Mouse (Mus musculus) kidney, embryonic 14.5 days (tissue): ENCODE data around the gene Cntfr. TPM values are rescaled to one million over a fixed set of nuclear protein-coding genes. Genes with fewer than 3 reads are reported as not detected.
"Not testable (repeated sequence)": the region's sequence is repeated elsewhere in the genome, so short reads cannot be mapped to it uniquely, and the experiment has no call there.

Source experiments
- ATAC-seq: fragments of 200-750 bp; cut with Nextera tagmentation; 2 replicates; pipeline ENCODE4 v1.8.0; 2017; ENCODE audit warnings: moderate number of reproducible peaks, mild to moderate bottlenecking, moderate TSS enrichment, moderate library complexity; ENCODE audit not compliant: low FRiP score, low TSS enrichment
- H3K27ac ChIP-seq: fragments of 300-500 bp; sonication (generic); 2 replicates; pipeline ENCODE4 v1.5.1; 2014; ENCODE audit warnings: low read depth, mild to moderate bottlenecking, low read length, moderate library complexity, mixed read lengths
- H3K27me3 ChIP-seq: fragments of 300-500 bp; sonication (generic); 2 replicates; pipeline ENCODE4 v1.6.1; 2014; ENCODE audit warnings: mild to moderate bottlenecking, low read length; ENCODE audit not compliant: control insufficient read depth, insufficient read depth
- H3K36me3 ChIP-seq: fragments of 300-500 bp; sonication (generic); 2 replicates; pipeline ENCODE4 v1.6.1; 2014; ENCODE audit warnings: low read length, mixed read lengths; ENCODE audit not compliant: control insufficient read depth, insufficient read depth
- H3K4me1 ChIP-seq: fragments of 300-500 bp; sonication (generic); 2 replicates; pipeline ENCODE4 v1.6.1; 2014; ENCODE audit warnings: low read length, mixed read lengths; ENCODE audit not compliant: control insufficient read depth, insufficient read depth
- H3K4me2 ChIP-seq: fragments of 300-500 bp; sonication (generic); replicated peaks from 2 replicates; pipeline ENCODE4 v1.6.1; 2014; ENCODE audit warnings: low read depth, mild to moderate bottlenecking, low read length
- H3K4me3 ChIP-seq: fragments of 300-500 bp; sonication (generic); 2 replicates; pipeline ENCODE4 v1.5.1; 2014; ENCODE audit warnings: mild to moderate bottlenecking, low read length
- H3K9ac ChIP-seq: fragments of 300-500 bp; sonication (generic); 2 replicates; pipeline ENCODE4 v1.6.1; 2014; ENCODE audit warnings: low read depth, mild to moderate bottlenecking, low read length, moderate library complexity
- H3K9me3 ChIP-seq: fragments of 300-500 bp; sonication (generic); 2 replicates; pipeline ENCODE4 v1.6.1; 2016; ENCODE audit warnings: low read length; ENCODE audit not compliant: control insufficient read depth
- WGBS: fragments of 180-500 bp; shearing (Covaris S2); extraction: QIAGEN DNeasy Blood & Tissue Kit; methylation state at CpG from one replicate; pipeline ENCODE4 v1.1.7; 2014; 5-methylcytosine and 5-hydroxymethylcytosine counted together
- polyA plus RNA-seq: library from polyadenylated mRNA; unstranded; fragments of >200 nt; fragmentation: Nextera tagmentation; extraction: Ambion mirVana; gene quantifications from 2 replicates; pipeline ENCODE4 v1.2.1, GENCODE M21; 2014

Gene Cntfr
- polyA plus RNA-seq, 1 experiment from 2014 or later = 16.6 TPM

- H3K36me3 ChIP-seq, H3K9ac ChIP-seq, H3K27me3 ChIP-seq, H3K27ac ChIP-seq, H3K4me3 ChIP-seq, H3K9me3 ChIP-seq, H3K4me2 ChIP-seq, ATAC-seq: not testable (repeated sequence)
- WGBS = 3% methylated on average over 11 of the region's 14 CpGs
- peaks cover 20% of the 10 kb centered on the region for H3K4me1 ChIP-seq
Measured at GRCm38 (mm10) chr4:41684931-41685453, 11.9 kb downstream of the Cntfr start.

GRCm38 (mm10) chr4:41684131-41684930, 12.6 kb downstream of the Cntfr start:
- not testable (repeated sequence) for H3K27me3 ChIP-seq, H3K9me3 ChIP-seq, H3K36me3 ChIP-seq, H3K9ac ChIP-seq, H3K4me3 ChIP-seq
- Histone ChIP-seq H3K4me1 (peaks cover 26% of the 10 kb centered on the region), H3K27ac (peak overlapping the region; percentile 67; the same call in 1 of the 2 replicates), H3K4me2 (peak overlapping the region; percentile 17; the same call in 1 of the 2 replicates)
- WGBS = 2% methylated on average over 21 of the region's 27 CpGs
- peak; percentile 40 for ATAC-seq

DNA sequence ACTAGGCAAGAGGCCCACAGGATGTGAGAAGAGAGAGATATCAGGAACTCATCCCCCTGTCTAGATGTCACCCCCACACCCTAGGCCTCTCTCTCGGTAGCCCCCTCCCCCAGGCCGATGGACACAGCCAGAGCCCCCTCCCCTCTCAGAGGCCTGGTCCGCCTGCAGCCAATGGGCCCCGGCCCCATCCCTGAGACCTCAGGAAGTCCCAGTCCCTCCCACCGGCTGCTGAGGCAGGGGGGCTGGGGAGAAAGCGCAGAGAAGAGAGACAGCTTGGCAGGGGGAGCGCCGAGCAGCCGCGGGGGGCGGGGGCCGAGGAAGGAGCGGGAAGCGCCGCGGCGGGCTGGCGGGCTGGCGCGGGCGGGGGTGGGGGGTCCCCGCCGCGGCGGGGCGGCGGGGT, 13.6 kb downstream of the Cntfr start:
- H3K4me3 ChIP-seq, H3K27me3 ChIP-seq, H3K9ac ChIP-seq, H3K27ac ChIP-seq, H3K4me2 ChIP-seq, H3K9me3 ChIP-seq, H3K36me3 ChIP-seq: not testable (repeated sequence)
- H3K4me1 ChIP-seq = peaks cover 34% of the 10 kb centered on the region
- ATAC-seq = peak; percentile 56
- 6% methylated on average over 5 of the region's 27 CpGs for WGBS

DNA sequence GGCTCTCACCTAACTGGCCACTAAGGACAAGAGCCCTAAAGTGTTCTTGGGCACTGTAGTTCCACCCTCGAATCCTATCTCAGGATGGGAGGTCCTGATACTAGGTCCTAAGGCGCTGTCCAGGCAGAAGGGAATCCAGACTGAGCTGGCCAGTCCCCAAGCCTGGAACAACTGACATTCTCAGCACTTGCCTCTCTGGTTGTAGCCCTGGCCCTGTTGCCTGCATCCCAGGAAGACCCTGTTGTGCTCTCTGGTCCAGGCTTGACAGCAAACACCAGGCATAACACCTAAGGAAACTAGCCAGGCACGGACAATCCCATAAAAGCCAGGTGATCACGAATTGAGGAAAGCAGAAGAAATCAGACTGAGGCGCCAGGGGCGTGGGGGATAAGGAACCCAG, 14.1 kb downstream of the Cntfr start:
- H3K27me3 ChIP-seq = no peaks in the 10 kb centered on the region
- H3K4me3 ChIP-seq = no peak overlapping the region
- H3K36me3 ChIP-seq = no peaks in the 10 kb centered on the region
- peak overlapping the region; percentile 7; the same call in 1 of the 2 replicates for H3K9ac ChIP-seq
- ATAC-seq = no peak
- peak overlapping the region; percentile 75; the same call in 1 of the 2 replicates for H3K27ac ChIP-seq
- H3K9me3 ChIP-seq = no peaks in the 10 kb centered on the region
- no peak overlapping the region for H3K4me2 ChIP-seq
- H3K4me1 ChIP-seq = peaks cover 36% of the 10 kb centered on the region
- 20% methylated on average over 6 of the region's 6 CpGs for WGBS

DNA sequence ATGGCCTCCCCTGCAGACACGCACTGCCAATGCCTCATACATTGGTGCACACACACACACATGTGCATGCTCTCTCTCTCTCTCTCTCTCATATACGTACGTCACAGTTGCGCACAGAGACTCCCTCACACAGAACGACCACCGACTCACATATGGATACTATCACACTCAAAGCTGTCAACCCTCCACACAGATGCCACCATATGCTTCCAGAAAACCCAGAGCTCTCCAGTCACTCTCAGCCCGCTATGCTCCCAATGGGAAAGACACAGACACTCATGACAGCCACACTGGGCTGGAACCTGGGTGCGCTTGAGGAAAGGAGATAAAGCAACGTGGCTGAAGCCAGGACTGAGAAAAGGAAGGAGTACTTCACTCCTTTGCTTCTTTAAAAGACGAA, 14.9 kb downstream of the Cntfr start:
- no peaks in the 10 kb centered on the region for H3K27me3 ChIP-seq
- no peak overlapping the region for H3K4me2 ChIP-seq
- no peaks in the 10 kb centered on the region for H3K36me3 ChIP-seq
- peak overlapping the region; percentile 75; the same call in 1 of the 2 replicates for H3K27ac ChIP-seq
- no peak for ATAC-seq
- 65% methylated on average over 10 of the region's 10 CpGs for WGBS
- H3K4me1 ChIP-seq = peaks cover 44% of the 10 kb centered on the region
- no peak overlapping the region for H3K4me3 ChIP-seq
- H3K9ac ChIP-seq = no peak overlapping the region
- no peaks in the 10 kb centered on the region for H3K9me3 ChIP-seq

- Histone ChIP-seq H3K36me3 (no peaks in the 10 kb centered on the region), H3K4me1 (peaks cover 52% of the 10 kb centered on the region), H3K4me2 (no peak overlapping the region), H3K9ac (no peak overlapping the region), H3K27me3 (no peaks in the 10 kb centered on the region), H3K9me3 (no peaks in the 10 kb centered on the region), H3K4me3 (no peak overlapping the region), H3K27ac (no peak overlapping the region)
- no peak for ATAC-seq
- 68% methylated on average over 4 of the region's 4 CpGs for WGBS
Measured at GRCm38 (mm10) chr4:41681176-41681575, 15.7 kb downstream of the Cntfr start.

- Histone ChIP-seq H3K4me3 (no peak overlapping the region), H3K4me2 (no peak overlapping the region; the same call in 1 of the 2 replicates), H3K4me1 (peaks cover 61% of the 10 kb centered on the region), H3K9me3 (no peaks in the 10 kb centered on the region), H3K9ac (no peak overlapping the region; the same call in 1 of the 2 replicates), H3K27ac (peak overlapping the region; percentile 71; the same call in 1 of the 2 replicates), H3K36me3 (peaks cover 4% of the 10 kb centered on the region; the same call in 1 of the 2 replicates), H3K27me3 (no peaks in the 10 kb centered on the region)
- 40% methylated on average over 1 of the region's 2 CpGs for WGBS
- ATAC-seq = peak; percentile 63; the same call in 1 of the 2 replicates
Measured at GRCm38 (mm10) chr4:41679291-41679690, 17.6 kb downstream of the Cntfr start.

GRCm38 (mm10) chr4:41678863-41679262, 18.0 kb downstream of the Cntfr start:
- no peak overlapping the region for H3K4me2 ChIP-seq
- peak overlapping the region; percentile 71; the same call in 1 of the 2 replicates for H3K27ac ChIP-seq
- whole genome bisulfite sequencing = 55% methylated on average over 6 of the region's 6 CpGs

More at GRCm38 (mm10) chr4:41678863-41679262, 18.0 kb downstream of the Cntfr start:
- no peaks in the 10 kb centered on the region for H3K9me3 ChIP-seq
- ATAC-seq = no peak
- peaks cover 8% of the 10 kb centered on the region; the same call in 1 of the 2 replicates for H3K36me3 ChIP-seq
- H3K9ac ChIP-seq = no peak overlapping the region; the same call in 1 of the 2 replicates
- H3K4me3 ChIP-seq = no peak overlapping the region
- no peaks in the 10 kb centered on the region for H3K27me3 ChIP-seq
- H3K4me1 ChIP-seq = peaks cover 61% of the 10 kb centered on the region
